Mouse (Mus musculus) spleen, postnatal 4 days (tissue): ENCODE results near the gene Arhgef12.
"Not testable (repeated sequence)": the region's sequence is repeated elsewhere in the genome, so short reads cannot be mapped to it uniquely, and the experiment has no call there.

ENCODE experiments used
- DNase-seq, 2 experiments: peaks; one replicate each; pipeline ENCODE4 v3.0.0; 2022; ENCODE audit warnings: low spot score in 2 of 2

The Arhgef12 gene

DNA sequence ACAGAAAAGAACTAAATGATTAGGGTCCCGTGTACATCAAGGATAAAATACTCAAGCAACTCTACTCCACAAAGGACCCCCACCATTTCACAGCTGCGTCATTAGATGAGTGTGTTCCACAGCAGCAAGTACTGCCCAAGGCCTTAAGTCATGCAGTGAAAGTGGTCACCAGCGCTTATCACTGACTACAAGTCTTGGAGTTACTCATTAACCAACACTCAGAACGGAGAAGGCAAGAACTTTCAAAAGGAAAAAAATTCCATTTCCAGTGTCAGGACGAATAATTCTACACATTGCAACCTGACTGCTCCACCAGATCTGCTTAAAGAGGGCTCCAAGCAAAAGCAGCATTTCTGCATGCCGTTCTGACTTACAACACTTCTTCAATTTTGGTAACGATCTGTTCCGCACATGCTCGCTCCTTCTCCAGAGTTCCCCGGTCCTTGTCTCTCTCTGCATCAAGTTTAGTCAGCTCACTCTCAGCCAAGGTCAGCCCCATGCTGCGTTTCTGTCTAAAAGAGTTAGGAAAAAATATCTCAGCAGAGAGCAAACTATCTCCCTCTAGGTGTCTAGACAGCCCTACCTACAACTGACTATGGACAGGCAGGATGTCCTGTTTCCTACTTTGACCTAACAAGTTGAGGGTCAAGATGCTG lies 106.3 kb downstream of the Arhgef12 start:
- DNase-seq: no peak

DNA sequence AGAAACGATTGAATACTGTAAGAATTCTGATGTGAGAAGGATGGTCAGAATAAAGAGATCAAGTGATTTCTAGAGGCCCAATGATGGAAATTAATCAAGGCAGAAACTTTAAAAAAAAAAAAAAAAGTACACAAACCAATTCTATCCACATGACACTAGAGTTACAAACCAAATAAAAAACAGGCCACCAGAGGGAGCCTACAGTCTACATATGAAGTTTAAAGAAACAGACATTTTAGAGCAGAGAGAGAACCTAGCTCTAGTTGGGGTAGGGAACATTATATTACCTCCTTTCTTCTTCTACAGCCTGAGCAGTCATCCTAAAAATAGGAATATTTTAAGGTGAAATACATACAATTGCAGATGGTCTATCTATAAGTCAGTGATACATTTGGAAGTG lies 107.0 kb downstream of the Arhgef12 start:
- no peak for DNase-seq

DNA sequence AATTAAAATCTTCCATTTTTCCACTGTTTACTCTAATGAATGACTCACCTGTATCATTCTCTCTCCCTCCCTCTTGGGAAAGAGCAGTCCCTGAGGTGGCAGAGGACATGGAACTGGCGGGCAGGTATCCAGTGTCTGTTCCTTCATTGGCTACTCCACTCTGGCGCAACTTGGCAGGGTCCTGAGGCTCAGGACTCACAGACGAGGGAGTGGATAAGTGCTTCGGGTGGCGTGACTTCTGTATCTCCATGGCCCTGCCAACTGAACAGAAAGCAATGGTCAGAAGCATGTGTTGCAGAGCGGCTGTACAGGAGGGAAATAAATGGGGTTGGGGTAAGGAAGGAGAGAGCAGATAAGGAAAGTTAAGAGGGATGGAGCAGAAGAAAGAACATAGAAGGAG lies 109.5 kb downstream of the Arhgef12 start:
- DNase-seq: no peak

GRCm38 (mm10) chr9:42995298-42995697 lies 111.7 kb downstream of the Arhgef12 start:
- DNase-seq: no peak

DNA sequence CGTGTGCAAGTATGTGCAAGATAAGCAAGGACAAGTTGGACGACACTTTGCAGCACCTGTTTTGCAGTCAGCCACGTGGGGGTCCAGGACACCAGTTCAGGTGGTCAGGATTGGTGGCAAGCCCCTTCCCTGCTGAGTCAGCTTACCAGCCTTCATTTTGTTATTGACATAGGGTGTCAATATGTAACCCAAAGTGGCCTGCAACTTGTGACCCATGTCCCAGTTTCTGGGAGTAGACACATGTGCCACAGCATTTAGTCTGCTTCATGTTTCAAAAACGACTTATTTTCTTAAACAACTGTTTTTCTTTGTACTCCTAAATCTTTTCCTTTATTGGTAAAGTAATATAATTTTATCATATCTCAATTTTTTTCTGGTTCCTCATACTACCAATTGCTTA lies 112.3 kb downstream of the Arhgef12 start:
- DNase-seq: no peak

GRCm38 (mm10) chr9:42993659-42994058 lies 113.4 kb downstream of the Arhgef12 start:
- no peak for DNase-seq

DNA sequence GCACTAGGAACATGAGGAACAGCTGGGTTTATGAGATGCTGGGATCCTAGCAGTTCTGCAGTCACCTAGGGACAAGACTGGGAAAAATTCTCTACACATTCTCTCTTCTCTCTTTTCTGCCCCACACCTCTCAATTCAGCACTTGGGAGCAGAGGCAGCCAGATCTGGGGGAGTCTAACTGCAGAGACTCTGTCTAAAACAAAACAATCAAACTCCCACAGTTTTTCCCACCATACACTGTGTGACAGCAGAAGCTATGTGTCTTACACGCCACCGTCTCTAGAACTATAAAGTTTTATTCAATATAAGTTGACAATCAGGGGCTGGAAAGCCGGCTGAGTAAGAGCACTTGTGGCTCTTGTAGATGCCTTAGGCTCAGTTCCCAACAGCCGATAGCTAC lies 119.1 kb downstream of the Arhgef12 start:
- DNase-seq: no peak

GRCm38 (mm10) chr9:42968894-42969521 lies 138.0 kb downstream of the Arhgef12 start:
- DNase-seq: no peak

DNA sequence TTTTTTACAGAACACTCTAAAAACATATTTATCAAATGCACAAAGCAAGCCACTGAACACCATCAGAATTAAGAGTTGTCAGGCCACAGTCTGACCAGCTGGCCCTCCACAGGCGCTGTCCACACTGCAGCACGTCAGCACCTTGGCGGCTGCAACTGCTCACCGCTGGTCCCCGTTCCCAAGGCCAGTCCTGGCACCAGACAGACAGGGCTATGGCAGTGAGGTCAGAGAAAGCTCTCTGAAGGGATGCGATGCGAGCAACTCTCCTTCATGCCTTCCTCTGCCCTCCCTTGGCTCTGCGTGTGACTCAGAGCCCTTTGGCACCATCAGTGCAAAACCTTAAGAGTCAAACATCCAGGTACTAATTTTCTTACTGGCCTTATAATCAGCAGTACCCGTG lies 139.3 kb downstream of the Arhgef12 start:
- no peak for DNase-seq

- DNase-seq: not testable (repeated sequence)
Observed at GRCm38 (mm10) chr9:42964809-42965208, 142.2 kb downstream of the Arhgef12 start.

- no peak for DNase-seq
Observed at GRCm38 (mm10) chr9:42964366-42964765, 142.7 kb downstream of the Arhgef12 start.

DNA sequence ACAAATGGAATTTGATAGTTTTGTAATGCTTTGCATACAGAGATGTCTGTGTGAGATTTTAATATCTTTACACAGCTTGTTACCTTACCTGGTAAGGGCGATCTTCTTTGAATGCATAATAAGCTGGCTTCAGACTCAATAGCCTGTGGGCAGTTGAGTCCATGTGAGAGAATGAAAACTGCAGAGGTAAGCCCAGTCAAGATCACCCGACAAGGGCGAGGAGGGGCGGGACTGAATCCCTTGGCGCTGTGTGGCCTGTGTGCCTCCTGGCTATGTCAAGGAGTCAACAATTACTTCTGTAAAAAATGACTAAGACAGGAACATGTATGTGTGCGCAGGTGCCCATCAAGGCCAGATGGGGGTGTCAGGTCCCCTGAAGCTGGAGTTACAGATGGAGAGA lies 144.5 kb downstream of the Arhgef12 start:
- no peak for DNase-seq

DNA sequence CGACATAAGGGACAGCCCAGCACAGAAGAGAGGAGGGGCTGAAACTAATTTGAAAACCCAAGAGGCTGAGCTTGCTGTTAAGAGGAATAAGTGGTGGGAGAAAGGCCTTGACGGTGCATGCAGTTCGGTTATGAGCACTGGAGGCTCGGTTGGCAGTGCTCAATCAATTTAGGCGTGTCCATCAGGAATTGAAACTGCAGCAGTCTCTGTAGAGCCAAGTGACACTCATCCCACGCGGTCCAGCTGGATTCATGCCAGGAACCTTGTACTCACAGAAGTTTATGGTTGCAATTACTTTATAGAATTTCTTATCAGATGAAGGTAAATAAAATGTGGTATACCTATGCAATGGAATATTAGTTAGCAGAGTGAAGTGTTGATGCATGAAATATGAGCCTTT lies 148.6 kb downstream of the Arhgef12 start:
- no peak for DNase-seq

- no peak for DNase-seq
Observed at GRCm38 (mm10) chr9:42948381-42948780, 158.7 kb downstream of the Arhgef12 start.

- DNase-seq: no peak
Observed at GRCm38 (mm10) chr9:42945174-42945573, 161.9 kb downstream of the Arhgef12 start.

GRCm38 (mm10) chr9:42944536-42945006 lies 162.5 kb downstream of the Arhgef12 start:
- DNase-seq: peak; percentile 69 to 88

DNA sequence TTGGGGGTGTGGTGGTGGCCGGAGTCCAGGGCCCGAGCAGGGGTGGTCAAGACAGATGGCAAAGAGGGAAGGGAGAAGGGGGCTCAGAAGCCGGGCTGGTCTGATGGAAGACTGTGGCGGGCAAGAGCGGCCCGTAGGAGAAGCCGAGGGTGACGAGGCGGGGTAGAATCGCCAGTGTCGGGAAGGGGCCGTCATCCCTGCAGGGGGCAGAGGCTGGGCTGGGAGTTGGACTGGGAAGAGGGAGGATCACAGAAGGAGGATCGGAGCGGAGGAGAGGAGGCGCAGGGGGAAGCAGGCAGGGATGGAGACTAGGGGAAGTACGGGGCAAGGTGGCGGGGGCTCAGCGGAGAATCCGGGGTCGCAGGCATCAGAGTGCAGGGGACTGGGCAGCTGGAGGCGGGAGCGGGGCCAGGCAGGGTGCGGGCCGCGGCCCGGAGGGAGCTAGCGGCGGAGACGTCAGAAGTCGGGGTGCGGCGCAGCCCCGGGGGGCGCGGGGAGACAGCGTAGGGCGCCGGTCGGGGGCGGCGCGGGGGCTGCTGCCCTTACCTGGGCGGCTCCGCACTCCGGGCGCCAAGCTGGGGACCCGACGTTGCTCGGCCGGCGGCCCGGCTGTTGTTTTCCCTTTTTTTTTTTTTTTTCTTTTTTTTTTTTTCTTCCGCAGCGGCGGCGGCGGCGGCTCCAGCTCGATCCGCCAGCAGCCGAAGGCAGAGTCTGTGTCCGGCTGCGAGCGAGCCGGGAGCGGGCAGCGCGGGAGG lies 163.1 kb downstream of the Arhgef12 start, which contains the start of gene Grik4:
TSS of gene Grik4 (minus strand) at position 713 of the 755 bp plus-strand sequence.
- DNase-seq: peak in 1 of 2 experiments; percentile 65

DNA sequence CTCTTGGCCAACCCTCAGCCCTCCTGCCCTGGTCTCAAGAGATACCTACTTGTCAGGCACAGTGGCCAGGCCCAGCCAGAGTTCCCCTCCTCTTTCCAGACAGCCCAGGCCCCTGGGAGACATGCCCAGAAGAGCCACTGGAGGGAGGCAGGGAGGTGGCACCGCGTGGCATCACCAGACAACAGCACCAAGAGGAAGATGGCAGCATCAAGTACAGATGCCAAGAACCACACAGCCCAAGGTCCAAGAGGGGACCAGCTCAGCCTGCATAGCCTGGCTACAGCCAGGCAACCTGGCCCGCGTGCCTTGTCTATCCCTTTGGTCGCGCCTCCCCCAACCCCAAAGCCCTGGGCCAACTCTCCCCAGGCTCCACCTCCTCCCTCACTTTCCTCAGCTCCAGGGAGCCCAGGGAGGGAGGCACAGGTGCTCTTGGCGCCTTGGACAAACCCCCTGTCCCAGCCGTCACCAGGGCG lies 163.9 kb downstream of the Arhgef12 start:
- no peak for DNase-seq

- DNase-seq: no peak
Observed at GRCm38 (mm10) chr9:42942148-42942547, 164.9 kb downstream of the Arhgef12 start.

- DNase-seq: no peak
Observed at GRCm38 (mm10) chr9:42932146-42932545, 174.9 kb downstream of the Arhgef12 start.

DNA sequence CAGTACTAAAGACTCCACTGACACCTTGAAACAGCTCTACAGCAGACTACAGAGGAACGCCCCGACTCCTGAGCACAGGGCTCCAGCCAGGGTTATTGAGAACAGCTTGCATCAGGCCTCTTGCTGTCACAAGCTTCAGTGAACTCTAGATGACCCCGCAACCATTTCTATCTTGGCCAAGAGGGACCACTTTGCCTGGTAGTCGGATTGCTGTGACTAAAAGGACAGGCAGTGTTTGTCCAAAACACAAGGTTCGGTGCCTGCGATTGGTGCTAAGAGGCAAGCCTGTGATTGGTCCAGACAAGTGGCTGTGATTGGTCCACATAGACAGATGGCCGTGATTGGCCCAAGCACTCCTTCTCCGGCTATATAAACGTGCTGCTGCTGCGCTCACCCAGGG lies 179.5 kb downstream of the Arhgef12 start:
- DNase-seq: no peak

DNA sequence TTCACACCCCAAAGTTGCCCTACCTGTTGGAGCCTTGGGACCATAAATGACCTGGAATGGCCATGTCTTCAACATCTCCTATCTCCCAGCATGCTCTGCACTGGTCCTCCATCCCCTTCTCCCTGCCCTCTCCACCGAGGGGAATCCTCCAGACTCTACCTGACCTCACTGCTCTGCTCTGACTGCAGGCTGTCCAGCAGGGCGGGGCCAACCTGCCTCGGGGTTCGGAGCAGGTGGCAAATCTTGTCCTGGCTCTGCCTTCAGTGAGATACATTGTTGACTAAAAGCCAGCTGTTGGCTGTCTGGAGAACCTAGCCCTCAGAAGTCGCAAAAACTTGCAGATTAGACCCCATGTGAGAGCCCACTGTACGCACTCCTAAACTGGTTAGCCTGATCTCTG lies 180.5 kb downstream of the Arhgef12 start:
- DNase-seq: no peak

DNA sequence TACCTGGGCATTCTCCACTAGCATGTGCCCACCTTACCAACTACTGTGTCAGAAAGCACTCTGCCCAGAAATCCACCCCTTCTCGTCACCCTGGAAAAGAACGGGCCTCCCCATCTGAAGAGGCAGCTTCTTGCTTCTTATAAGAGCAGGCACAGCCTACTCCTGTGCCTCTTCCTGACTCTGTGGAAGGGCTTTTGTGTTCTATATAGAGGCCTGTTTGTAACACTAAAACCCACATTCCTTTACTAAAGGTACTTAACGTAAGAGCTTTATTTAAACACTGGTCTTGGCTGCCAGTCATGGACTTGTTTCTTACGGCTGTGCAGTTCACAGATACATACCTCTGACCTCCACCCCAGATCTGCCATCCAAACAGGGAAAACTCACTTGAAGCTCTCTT lies 185.2 kb downstream of the Arhgef12 start:
- no peak for DNase-seq
